Mouse (Mus musculus): ENCODE measurements around the gene Mrpl48. TPM values are rescaled to one million over a fixed set of nuclear protein-coding genes. Genes with fewer than 3 reads are reported as not detected.
A peak's percentile ranks its signal among the peaks of the same experiment; 100 is the strongest.

Mrpl48 gene
- 10 to 100 TPM; 65.4 to 75.2 TPM for total RNA-seq (2021)

- peak; percentile 68 to 80 for DNase-seq (ENCODE audit: low spot score in 2 of 2)
- intact Hi-C loops (cut with DNase I), result loop anchor here (5.0 to 10.0 kb wide), 2 partner anchors 56 to 497 kb away; no protein-coding TSS in a partner anchor
Observed at GRCm38 (mm10) chr7:100608130-100608741, at the start of gene Mrpl48. Mrpl48 (minus strand) TSS chr7:100608301.

GRCm38 (mm10) chr7:100656739-100657138 is 48.6 kb upstream of the Mrpl48 start:
- no peak for DNase-seq (ENCODE audit: low spot score in 2 of 2)
- intact Hi-C loops (cut with DNase I), result no loop called here

GRCm38 (mm10) chr7:100654441-100654840 is 46.3 kb upstream of the Mrpl48 start:
- intact Hi-C loops (cut with DNase I), result no loop called here
- no peak for DNase-seq (ENCODE audit: low spot score in 2 of 2)

GRCm38 (mm10) chr7:100653480-100654266 is 45.6 kb upstream of the Mrpl48 start:
- DNase-seq (ENCODE audit: low spot score in 2 of 2), result peak; percentile 3 to 41
- intact Hi-C loops (cut with DNase I), result no loop called here

GRCm38 (mm10) chr7:100651011-100651410 is 42.9 kb upstream of the Mrpl48 start:
- peak in 1 of 2 experiments; percentile 12 for DNase-seq (ENCODE audit: low spot score in 2 of 2)

GRCm38 (mm10) chr7:100650421-100650820 is 42.3 kb upstream of the Mrpl48 start:
- intact Hi-C loops (cut with DNase I), result no loop called here
- DNase-seq (ENCODE audit: low spot score in 2 of 2), result peak in 1 of 2 experiments; percentile 3

More at GRCm38 (mm10) chr7:100651011-100651410, 42.9 kb upstream of the Mrpl48 start:
- intact Hi-C loops (cut with DNase I), result no loop called here

- intact Hi-C loops (cut with DNase I), result no loop called here
- peak in 1 of 2 experiments; percentile 4 for DNase-seq (ENCODE audit: low spot score in 2 of 2)
Observed at GRCm38 (mm10) chr7:100649826-100650225, 41.7 kb upstream of the Mrpl48 start.

GRCm38 (mm10) chr7:100649095-100649494 is 41.0 kb upstream of the Mrpl48 start:
- DNase-seq (ENCODE audit: low spot score in 2 of 2), result peak in 1 of 2 experiments; percentile 2
- intact Hi-C loops (cut with DNase I), result no loop called here

GRCm38 (mm10) chr7:100645147-100645546 is 37.0 kb upstream of the Mrpl48 start:
- peak; percentile 58 to 70 for DNase-seq (ENCODE audit: low spot score in 2 of 2)
- intact Hi-C loops (cut with DNase I), result no loop called here

- intact Hi-C loops (cut with DNase I), result loop anchor here (5.0 kb wide), 1 partner anchor 120 kb away; no protein-coding TSS in a partner anchor
- DNase-seq (ENCODE audit: low spot score in 2 of 2), result no peak
Observed at GRCm38 (mm10) chr7:100642413-100642812, 34.3 kb upstream of the Mrpl48 start.

GRCm38 (mm10) chr7:100637657-100638056 is 29.6 kb upstream of the Mrpl48 start:
- DNase-seq (ENCODE audit: low spot score in 2 of 2), result no peak
- intact Hi-C loops (cut with DNase I), result loop anchor here (5.0 kb wide), 1 partner anchor 85 kb away; no protein-coding TSS in a partner anchor

GRCm38 (mm10) chr7:100624538-100624937 is 16.4 kb upstream of the Mrpl48 start:
- no peak for DNase-seq (ENCODE audit: low spot score in 2 of 2)
- intact Hi-C loops (cut with DNase I), result no loop called here

- intact Hi-C loops (cut with DNase I), result no loop called here
- no peak for DNase-seq (ENCODE audit: low spot score in 2 of 2)
Observed at GRCm38 (mm10) chr7:100622277-100622676, 14.2 kb upstream of the Mrpl48 start.

- intact Hi-C loops (cut with DNase I), result no loop called here
- DNase-seq (ENCODE audit: low spot score in 2 of 2), result no peak
Observed at GRCm38 (mm10) chr7:100616121-100616857, 8.2 kb upstream of the Mrpl48 start.

- DNase-seq (ENCODE audit: low spot score in 2 of 2), result no peak
- intact Hi-C loops (cut with DNase I), result loop anchor here (5.0 to 10.0 kb wide), 2 partner anchors 57 to 496 kb away; no protein-coding TSS in a partner anchor
Observed at GRCm38 (mm10) chr7:100608910-100609309, 809 bp upstream of the Mrpl48 start.

- intact Hi-C loops (cut with DNase I), result loop anchor here (1.0 to 10.0 kb wide), 3 partner anchors 16 to 497 kb away; no protein-coding TSS in a partner anchor
- peak; percentile 98 for DNase-seq (ENCODE audit: low spot score in 2 of 2)
Observed at GRCm38 (mm10) chr7:100607214-100608129, 629 bp downstream of the Mrpl48 start, which contains the start of gene Rab6a. Rab6a (plus strand) TSS chr7:100607410.

- intact Hi-C loops (cut with DNase I), result loop anchor here (10.0 kb wide), 1 partner anchor 505 kb away; no protein-coding TSS in a partner anchor
- DNase-seq (ENCODE audit: low spot score in 2 of 2), result peak; percentile 22 to 31
Observed at GRCm38 (mm10) chr7:100600211-100600610, 7.9 kb downstream of the Mrpl48 start.

GRCm38 (mm10) chr7:100593349-100593748 is 14.8 kb downstream of the Mrpl48 start:
- intact Hi-C loops (cut with DNase I), result loop anchor here (5.0 kb wide), 1 partner anchor 56 kb away; the partner anchor contains the start of gene Coa4
- DNase-seq (ENCODE audit: low spot score in 2 of 2), result no peak

- DNase-seq (ENCODE audit: low spot score in 2 of 2), result no peak
- intact Hi-C loops (cut with DNase I), result loop anchor here (1.0 to 5.0 kb wide), 2 partner anchors 16 to 54 kb away; partner anchors contain the start of genes Coa4 and Rab6a
Observed at GRCm38 (mm10) chr7:100591522-100591852, 16.6 kb downstream of the Mrpl48 start.
